Mouse (Mus musculus) embryonic facial prominence, embryonic 15.5 days (tissue): ENCODE results near the gene Ttc9. TPM values are rescaled to one million over a fixed set of nuclear protein-coding genes. Genes with fewer than 3 reads are reported as not detected.

Source experiments
- ATAC-seq: fragments of 200-750 bp; cut with Nextera tagmentation; 2 replicates; pipeline ENCODE4 v1.8.0; 2017; ENCODE audit warnings: low read depth, moderate TSS enrichment; ENCODE audit not compliant: insufficient number of reproducible peaks, low FRiP score, low TSS enrichment
- H3K27ac ChIP-seq: fragments of 300-500 bp; sonication (generic); replicated peaks from 2 replicates; pipeline ENCODE4 v1.5.1; 2015; ENCODE audit warnings: mild to moderate bottlenecking, inconsistent platforms
- H3K27me3 ChIP-seq: fragments of 300-500 bp; sonication (generic); 2 replicates; pipeline ENCODE4 v1.6.1; 2015; ENCODE audit warnings: inconsistent platforms
- H3K36me3 ChIP-seq: fragments of 300-500 bp; sonication (generic); 2 replicates; pipeline ENCODE4 v1.6.1; 2015; ENCODE audit warnings: mild to moderate bottlenecking, inconsistent platforms
- H3K4me1 ChIP-seq: fragments of 300-500 bp; sonication (generic); 2 replicates; pipeline ENCODE4 v1.6.1; 2015; ENCODE audit warnings: inconsistent platforms
- H3K4me2 ChIP-seq: fragments of 300-500 bp; sonication (generic); replicated peaks from 2 replicates; pipeline ENCODE4 v1.6.1; 2015; ENCODE audit warnings: mild to moderate bottlenecking, inconsistent platforms
- H3K4me3 ChIP-seq: fragments of 300-500 bp; sonication (generic); replicated peaks from 2 replicates; pipeline ENCODE4 v1.5.1; 2015; ENCODE audit warnings: mild to moderate bottlenecking, inconsistent platforms
- H3K9ac ChIP-seq: fragments of 300-500 bp; sonication (generic); 2 replicates; pipeline ENCODE4 v1.6.1; 2015; ENCODE audit warnings: inconsistent platforms
- H3K9me3 ChIP-seq: fragments of 300-500 bp; sonication (generic); replicated peaks from 2 replicates; pipeline ENCODE4 v1.6.1; 2016; ENCODE audit warnings: inconsistent platforms
- WGBS: fragments of 180-500 bp; shearing (Covaris S2); methylation state at CpG from one replicate; pipeline ENCODE4 v1.1.7; 2015; 5-methylcytosine and 5-hydroxymethylcytosine counted together
- polyA plus RNA-seq: library from polyadenylated mRNA; unstranded; fragments of >200 nt; fragmentation: Nextera tagmentation; extraction: Ambion mirVana; gene quantifications from 2 replicates; pipeline ENCODE4 v1.2.1, GENCODE M21; 2015

Gene Ttc9
- polyA plus RNA-seq, 1 experiment from 2014 or later: 6.8 TPM

GRCm38 (mm10) chr12:81688537-81688936 is 57.5 kb downstream of the Ttc9 start:
- Histone ChIP-seq H3K4me1 (no peaks in the 10 kb centered on the region), H3K27ac (no peak overlapping the region), H3K9ac (no peak overlapping the region), H3K36me3 (no peaks in the 10 kb centered on the region), H3K4me3 (no peak overlapping the region), H3K27me3 (0 out of 2 replicates have a peak, but pooled peaks cover 4% of the 10 kb centered on the region), H3K9me3 (no peaks in the 10 kb centered on the region), H3K4me2 (no peak overlapping the region)
- 86% methylated on average over 4 of the region's 4 CpGs for WGBS
- no peak for ATAC-seq

- no peaks in the 10 kb centered on the region for H3K4me1 ChIP-seq
- H3K9me3 ChIP-seq: no peaks in the 10 kb centered on the region
- ATAC-seq: no peak
- H3K9ac ChIP-seq: no peak overlapping the region
- H3K36me3 ChIP-seq: no peaks in the 10 kb centered on the region
- no peak overlapping the region for H3K4me3 ChIP-seq
- H3K4me2 ChIP-seq: no peak overlapping the region
- no peak overlapping the region for H3K27ac ChIP-seq
- 0 out of 2 replicates have a peak, but pooled peaks cover 3% of the 10 kb centered on the region for H3K27me3 ChIP-seq
- WGBS: 43% methylated on average over 4 of the region's 4 CpGs
Measured at GRCm38 (mm10) chr12:81689505-81690056, 58.5 kb downstream of the Ttc9 start.

- no peak for ATAC-seq
- H3K36me3 ChIP-seq: no peaks in the 10 kb centered on the region
- WGBS: 90% methylated on average over 15 of the region's 15 CpGs
Measured at GRCm38 (mm10) chr12:81690111-81690510, 59.1 kb downstream of the Ttc9 start.

DNA sequence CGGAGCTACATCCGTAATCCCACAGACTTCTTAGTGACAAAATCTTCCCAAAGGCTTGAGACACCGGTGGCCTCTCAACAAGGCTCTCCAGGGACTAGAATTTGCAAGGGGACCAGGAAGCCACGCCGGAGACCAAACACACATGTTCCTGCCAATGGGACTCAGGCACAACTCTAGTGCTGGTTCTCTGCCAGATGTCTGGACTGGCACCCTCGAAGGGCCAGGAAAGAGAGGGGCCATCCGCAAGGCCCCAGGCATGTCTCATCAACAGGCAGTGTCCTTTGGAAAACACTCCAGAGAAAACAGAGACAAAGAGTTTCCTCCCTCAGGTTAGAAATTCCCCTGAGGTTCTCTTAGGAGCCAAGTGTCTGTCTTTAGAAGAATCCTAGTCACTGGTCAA is 59.7 kb downstream of the Ttc9 start:
- 63% methylated on average over 7 of the region's 7 CpGs for WGBS
- no peak overlapping the region for H3K27ac ChIP-seq
- H3K27me3 ChIP-seq: no peaks in the 10 kb centered on the region
- H3K4me1 ChIP-seq: no peaks in the 10 kb centered on the region
- no peak overlapping the region for H3K4me3 ChIP-seq
- no peak for ATAC-seq
- no peaks in the 10 kb centered on the region for H3K36me3 ChIP-seq
- no peaks in the 10 kb centered on the region for H3K9me3 ChIP-seq
- no peak overlapping the region for H3K4me2 ChIP-seq
- H3K9ac ChIP-seq: no peak overlapping the region

More at GRCm38 (mm10) chr12:81690111-81690510, 59.1 kb downstream of the Ttc9 start:
- no peak overlapping the region for H3K27ac ChIP-seq
- H3K9ac ChIP-seq: no peak overlapping the region
- H3K4me2 ChIP-seq: no peak overlapping the region
- H3K27me3 ChIP-seq: no peaks in the 10 kb centered on the region
- H3K4me1 ChIP-seq: no peaks in the 10 kb centered on the region
- H3K9me3 ChIP-seq: no peaks in the 10 kb centered on the region
- H3K4me3 ChIP-seq: no peak overlapping the region

- Histone ChIP-seq H3K27ac (no peak overlapping the region), H3K4me3 (no peak overlapping the region), H3K27me3 (no peaks in the 10 kb centered on the region), H3K9ac (no peak overlapping the region), H3K9me3 (no peaks in the 10 kb centered on the region), H3K4me1 (no peaks in the 10 kb centered on the region), H3K36me3 (no peaks in the 10 kb centered on the region), H3K4me2 (no peak overlapping the region)
- WGBS: 33% methylated on average over 8 of the region's 8 CpGs
- ATAC-seq: no peak
Measured at GRCm38 (mm10) chr12:81691177-81691730, 60.2 kb downstream of the Ttc9 start.

DNA sequence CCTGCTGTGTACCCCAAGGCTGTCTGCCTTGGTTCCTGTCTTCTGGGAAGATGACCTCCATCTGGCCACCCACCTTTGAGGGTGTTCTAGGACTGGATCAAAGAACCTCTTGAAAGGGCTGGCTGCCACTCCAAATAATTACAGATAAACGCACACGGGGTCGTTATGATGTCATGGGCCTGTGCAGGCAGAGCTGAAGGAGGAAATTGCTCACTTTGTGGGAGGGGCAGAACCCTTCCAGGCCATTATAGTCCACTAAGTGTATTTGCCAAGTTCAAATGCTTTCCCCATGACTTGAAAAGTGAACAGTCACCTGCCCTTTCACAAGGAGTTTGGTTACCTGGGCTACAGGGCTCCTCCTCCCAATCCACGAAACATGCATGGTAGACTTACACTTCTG is 67.0 kb downstream of the Ttc9 start:
- no peaks in the 10 kb centered on the region for H3K9me3 ChIP-seq

DNA sequence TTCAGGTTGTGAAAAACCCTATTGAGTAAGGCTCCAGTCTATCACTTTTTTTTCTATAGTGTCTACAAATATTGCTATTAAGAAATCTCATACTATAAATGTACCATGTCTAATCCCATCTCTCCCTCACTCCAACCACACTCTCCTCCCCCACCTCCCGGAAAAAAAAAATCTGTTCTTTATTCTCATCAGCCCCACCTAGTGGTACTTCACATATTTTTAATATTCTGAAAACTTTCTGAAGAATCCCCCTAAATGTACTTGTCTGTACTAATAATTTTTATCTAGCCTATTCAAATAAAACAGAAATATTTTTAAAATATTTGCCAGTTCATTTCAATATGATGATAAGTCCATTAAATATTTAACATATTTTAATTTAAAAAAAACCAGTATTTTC is 71.9 kb downstream of the Ttc9 start:
- Histone ChIP-seq H3K27me3 (no peaks in the 10 kb centered on the region), H3K9ac (no peak overlapping the region), H3K9me3 (no peaks in the 10 kb centered on the region), H3K4me2 (no peak overlapping the region), H3K27ac (no peak overlapping the region), H3K4me1 (no peaks in the 10 kb centered on the region), H3K4me3 (no peak overlapping the region), H3K36me3 (no peaks in the 10 kb centered on the region)
- no peak for ATAC-seq
- 3% methylated on average over 1 of the region's 1 CpGs for WGBS

More for the DNA sequence above, 67.0 kb downstream of the Ttc9 start:
- no peak for ATAC-seq
- Histone ChIP-seq H3K27me3 (no peaks in the 10 kb centered on the region), H3K4me1 (no peaks in the 10 kb centered on the region), H3K4me3 (no peak overlapping the region), H3K9ac (no peak overlapping the region), H3K4me2 (no peak overlapping the region), H3K36me3 (no peaks in the 10 kb centered on the region), H3K27ac (no peak overlapping the region)
- WGBS: 32% methylated on average over 4 of the region's 4 CpGs

- Histone ChIP-seq H3K9me3 (no peaks in the 10 kb centered on the region), H3K9ac (no peak overlapping the region), H3K36me3 (no peaks in the 10 kb centered on the region), H3K4me1 (no peaks in the 10 kb centered on the region), H3K27ac (no peak overlapping the region), H3K4me2 (no peak overlapping the region), H3K4me3 (no peak overlapping the region), H3K27me3 (no peaks in the 10 kb centered on the region)
- 74% methylated on average over 4 of the region's 4 CpGs for WGBS
- ATAC-seq: no peak
Measured at GRCm38 (mm10) chr12:81712618-81713017, 81.6 kb downstream of the Ttc9 start.

Other genes starting within 250 kb of the Ttc9 start
- 0.60 and 0.76 TPM in 2 replicates for gene Adam4, start 209.3 kb upstream of the Ttc9 start, polyA plus RNA-seq
- gene Cox16, start 146.1 kb upstream of the Ttc9 start, polyA plus RNA-seq: 119 and 123 TPM in 2 replicates
- gene Gm20498, start 98.3 kb upstream of the Ttc9 start, polyA plus RNA-seq: 23.2 and 23.6 TPM in 2 replicates
- 34.9 and 36.5 TPM in 2 replicates for gene Synj2bp, start 98.3 kb upstream of the Ttc9 start, polyA plus RNA-seq
- gene Adam21, start 62.8 kb upstream of the Ttc9 start, polyA plus RNA-seq: 0.25 and 0.49 TPM in 2 replicates
- 52.9 and 59.8 TPM in 2 replicates for gene Med6, start 36.2 kb upstream of the Ttc9 start, polyA plus RNA-seq
- gene Map3k9, start 149.9 kb downstream of the Ttc9 start, polyA plus RNA-seq: 1.8 and 2.0 TPM in 2 replicates
- gene Pcnx, start 228.8 kb downstream of the Ttc9 start, polyA plus RNA-seq: 11.0 and 12.4 TPM in 2 replicates